Mouse (Mus musculus) liver, embryonic 15.5 days (tissue): ENCODE measurements around the gene Hspb2. TPM values are rescaled to one million over a fixed set of nuclear protein-coding genes. Genes with fewer than 3 reads are reported as not detected.

ENCODE experiments used
- ATAC-seq: fragments of 200-750 bp; cut with Nextera tagmentation; 2 replicates; pipeline ENCODE4 v1.8.0; 2017; ENCODE audit warnings: moderate number of reproducible peaks, mild to moderate bottlenecking, moderate library complexity; ENCODE audit not compliant: insufficient read depth
- H3K27ac ChIP-seq: fragments of 300-500 bp; sonication (generic); replicated peaks from 2 replicates; pipeline ENCODE4 v1.5.1; 2015; ENCODE audit warnings: mild to moderate bottlenecking, inconsistent platforms
- H3K27me3 ChIP-seq: fragments of 300-500 bp; sonication (generic); 2 replicates; pipeline ENCODE4 v1.6.1; 2015; ENCODE audit warnings: mild to moderate bottlenecking, inconsistent platforms
- H3K36me3 ChIP-seq: fragments of 300-500 bp; sonication (generic); replicated peaks from 2 replicates; pipeline ENCODE4 v1.6.1; 2015; ENCODE audit warnings: moderate library complexity, mild to moderate bottlenecking, inconsistent platforms
- H3K4me1 ChIP-seq: fragments of 300-500 bp; sonication (generic); replicated peaks from 2 replicates; pipeline ENCODE4 v1.6.1; 2015; ENCODE audit warnings: inconsistent platforms
- H3K4me2 ChIP-seq: fragments of 300-500 bp; sonication (generic); 2 replicates; pipeline ENCODE4 v1.6.1; 2015; ENCODE audit warnings: moderate library complexity, mild to moderate bottlenecking, inconsistent platforms
- H3K4me3 ChIP-seq: fragments of 300-500 bp; sonication (generic); replicated peaks from 2 replicates; pipeline ENCODE4 v1.5.1; 2015; ENCODE audit warnings: mild to moderate bottlenecking, inconsistent platforms
- H3K9ac ChIP-seq: fragments of 300-500 bp; sonication (generic); 2 replicates; pipeline ENCODE4 v1.6.1; 2015; ENCODE audit warnings: moderate library complexity, mild to moderate bottlenecking, inconsistent platforms
- H3K9me3 ChIP-seq: fragments of 300-500 bp; sonication (generic); replicated peaks from 2 replicates; pipeline ENCODE4 v1.6.1; 2016; ENCODE audit warnings: inconsistent platforms
- WGBS: fragments of 180-500 bp; shearing (Covaris S2); methylation state at CpG from one replicate; pipeline ENCODE4 v1.1.7; 2015; ENCODE audit warnings: mixed read lengths; ENCODE audit not compliant: insufficient replicate concordance; 5-methylcytosine and 5-hydroxymethylcytosine counted together
- polyA plus RNA-seq: library from polyadenylated mRNA; unstranded; fragments of >200 nt; fragmentation: Nextera tagmentation; extraction: Ambion mirVana; gene quantifications from 2 replicates; pipeline ENCODE4 v1.2.1, GENCODE M21; 2015

The Hspb2 gene
- polyA plus RNA-seq, 1 experiment from 2014 or later, result 3.5 TPM

GRCm38 (mm10) chr9:50770011-50770410 lies 17.9 kb upstream of the Hspb2 start:
- ATAC-seq, result no peak
- WGBS, result 73% methylated on average over 2 of the region's 2 CpGs
- no peak overlapping the region for H3K9ac ChIP-seq
- no peak overlapping the region for H3K4me2 ChIP-seq
- H3K27me3 ChIP-seq, result no peaks in the 10 kb centered on the region
- H3K4me3 ChIP-seq, result no peak overlapping the region
- peaks cover 12% of the 10 kb centered on the region for H3K36me3 ChIP-seq
- peaks cover 51% of the 10 kb centered on the region for H3K4me1 ChIP-seq
- peak overlapping the region; percentile 19; the same call in 1 of the 2 replicates for H3K27ac ChIP-seq
- no peaks in the 10 kb centered on the region for H3K9me3 ChIP-seq

DNA sequence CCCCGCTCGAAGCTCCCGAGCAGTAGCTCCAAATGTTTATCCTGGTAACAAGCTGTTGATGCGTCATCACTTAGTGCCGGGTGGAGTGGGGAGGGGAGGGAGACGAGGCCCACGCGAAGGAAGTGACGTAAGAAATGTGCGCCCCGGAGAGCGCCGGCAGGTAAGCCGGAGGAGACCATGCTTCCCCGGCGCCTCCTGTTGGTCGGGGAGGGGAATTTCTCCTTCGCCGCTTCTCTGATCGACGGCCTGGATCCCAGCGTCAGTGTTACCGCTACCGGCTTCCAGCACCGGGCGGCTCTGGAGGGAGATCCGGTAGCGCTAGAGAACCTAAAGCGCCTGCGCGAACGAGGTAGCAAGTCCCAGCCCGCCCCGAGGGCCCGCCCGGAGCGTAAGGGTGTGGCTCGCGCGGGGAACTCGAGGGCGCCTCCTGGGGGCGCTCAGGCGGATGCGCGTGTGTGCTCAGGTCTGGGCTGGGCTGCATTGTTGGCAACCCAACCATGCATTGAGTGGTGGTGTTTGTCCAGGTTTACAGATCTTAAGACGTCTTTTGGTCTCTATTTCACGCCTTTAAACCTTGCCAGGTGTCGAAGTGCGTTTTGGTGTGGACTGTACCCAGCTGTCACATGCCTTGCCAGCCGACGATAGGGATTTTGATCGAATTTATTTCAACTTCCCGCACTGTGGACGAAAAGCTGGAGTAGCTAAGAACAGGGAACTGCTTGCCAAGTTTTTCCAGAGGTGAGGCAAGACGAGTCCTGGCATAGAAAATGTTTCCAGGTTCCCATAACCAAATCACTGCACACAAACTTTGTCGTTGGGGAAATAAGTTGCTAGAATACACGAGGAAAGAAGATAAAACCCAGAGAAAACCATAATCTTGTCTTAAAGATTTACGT lies 16.2 kb upstream of the Hspb2 start, which contains the start of gene Fdxacb1:
TSS of gene Fdxacb1 (plus strand) at position 130 of the 896 bp plus-strand sequence.
- Histone ChIP-seq H3K9ac (peak within 1 kb of the TSS; percentile 78), H3K9me3 (no peaks in the 10 kb centered on the region), H3K4me2 (peak within 1 kb of the TSS; percentile 85), H3K4me3 (peak within 1 kb of the TSS; percentile 83), H3K27me3 (no peaks in the 10 kb centered on the region), H3K27ac (peak within 1 kb of the TSS; percentile 96), H3K36me3 (peaks cover 12% of the 10 kb centered on the region), H3K4me1 (peaks cover 35% of the 10 kb centered on the region)
- ATAC-seq, result peak; percentile 97
- WGBS, result 3% methylated on average over 59 of the region's 59 CpGs

- Histone ChIP-seq H3K4me3 (peak overlapping the region; percentile 83), H3K27ac (peak overlapping the region; percentile 96), H3K4me1 (peaks cover 28% of the 10 kb centered on the region), H3K4me2 (peak overlapping the region; percentile 85), H3K36me3 (peaks cover 10% of the 10 kb centered on the region), H3K27me3 (no peaks in the 10 kb centered on the region), H3K9me3 (no peaks in the 10 kb centered on the region), H3K9ac (peak overlapping the region; percentile 78)
- peak; percentile 9 for ATAC-seq
- 5% methylated on average over 17 of the region's 17 CpGs for WGBS
Measured at GRCm38 (mm10) chr9:50767531-50768106, 15.5 kb upstream of the Hspb2 start.

DNA sequence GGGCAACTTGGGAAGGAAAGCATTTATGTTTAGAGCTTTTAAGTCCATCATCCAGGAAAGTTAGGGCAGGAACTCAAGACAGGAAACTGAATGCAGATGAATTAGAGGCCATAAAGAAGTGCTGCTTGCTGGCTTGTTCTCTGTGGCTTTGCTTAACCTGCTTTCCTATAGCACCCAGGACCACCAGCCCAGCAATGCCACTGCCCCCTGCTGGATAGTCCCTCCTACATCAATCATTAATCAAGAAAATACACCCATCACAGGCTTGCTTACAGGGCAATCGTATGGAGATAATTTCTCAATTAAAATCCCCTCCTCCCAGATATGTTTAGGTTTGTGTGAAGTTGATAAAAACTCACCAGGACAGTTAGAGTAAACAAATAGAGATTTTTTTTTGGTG lies 11.2 kb upstream of the Hspb2 start:
- no peaks in the 10 kb centered on the region for H3K36me3 ChIP-seq
- no peaks in the 10 kb centered on the region for H3K9me3 ChIP-seq
- 0 out of 2 replicates have a peak, but pooled peaks cover 5% of the 10 kb centered on the region for H3K27me3 ChIP-seq
- no peak overlapping the region for H3K27ac ChIP-seq
- no peak for ATAC-seq
- WGBS, result 61% methylated on average over 1 of the region's 1 CpGs
- H3K4me2 ChIP-seq, result no peak overlapping the region
- peaks cover 8% of the 10 kb centered on the region; the same call in 1 of the 2 replicates for H3K4me1 ChIP-seq
- H3K4me3 ChIP-seq, result no peak overlapping the region
- H3K9ac ChIP-seq, result no peak overlapping the region

GRCm38 (mm10) chr9:50761520-50762243 lies 9.5 kb upstream of the Hspb2 start:
- Histone ChIP-seq H3K4me3 (no peak overlapping the region), H3K9me3 (no peaks in the 10 kb centered on the region), H3K4me1 (peaks cover 1% of the 10 kb centered on the region; the same call in 1 of the 2 replicates), H3K4me2 (no peak overlapping the region), H3K27me3 (0 out of 2 replicates have a peak, but pooled peaks cover 5% of the 10 kb centered on the region), H3K36me3 (no peaks in the 10 kb centered on the region), H3K27ac (no peak overlapping the region), H3K9ac (no peak overlapping the region)
- ATAC-seq, result no peak
- WGBS, result 54% methylated on average over 6 of the region's 6 CpGs

DNA sequence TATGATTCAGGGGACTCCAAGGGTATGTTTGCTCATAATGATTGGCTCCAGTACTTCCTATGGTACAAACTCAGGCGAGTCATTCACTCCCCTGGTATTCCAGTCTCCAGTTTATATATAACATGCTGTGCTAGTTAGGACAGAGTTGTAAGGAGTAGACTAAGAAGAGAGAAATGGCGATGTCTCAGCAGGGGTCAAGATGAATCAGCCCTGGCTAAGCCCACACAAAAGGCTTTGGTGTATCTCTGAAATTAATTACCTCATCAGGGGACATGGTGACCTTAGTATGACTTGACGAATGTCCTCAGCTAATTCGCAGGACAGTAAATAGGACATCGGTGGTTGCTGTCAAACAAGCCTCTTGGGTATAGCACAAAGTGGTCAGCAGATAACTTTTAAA lies 4.6 kb upstream of the Hspb2 start:
- ATAC-seq, result no peak
- no peak overlapping the region for H3K4me2 ChIP-seq
- H3K9ac ChIP-seq, result no peak overlapping the region
- no peak overlapping the region for H3K27ac ChIP-seq
- H3K9me3 ChIP-seq, result no peaks in the 10 kb centered on the region
- no peaks in the 10 kb centered on the region for H3K4me1 ChIP-seq
- no peak overlapping the region for H3K4me3 ChIP-seq
- peaks cover 5% of the 10 kb centered on the region; the same call in 1 of the 2 replicates for H3K27me3 ChIP-seq
- WGBS, result 56% methylated on average over 5 of the region's 5 CpGs
- no peaks in the 10 kb centered on the region for H3K36me3 ChIP-seq

GRCm38 (mm10) chr9:50753947-50754346 lies 1.8 kb upstream of the Hspb2 start:
- no peak for ATAC-seq
- Histone ChIP-seq H3K4me2 (no peak overlapping the region), H3K36me3 (no peaks in the 10 kb centered on the region), H3K4me3 (no peak overlapping the region), H3K9me3 (no peaks in the 10 kb centered on the region), H3K27ac (no peak overlapping the region), H3K9ac (no peak overlapping the region), H3K4me1 (no peaks in the 10 kb centered on the region), H3K27me3 (peaks cover 10% of the 10 kb centered on the region; the same call in 1 of the 2 replicates)
- 43% methylated on average over 7 of the region's 7 CpGs for WGBS

GRCm38 (mm10) chr9:50752784-50753615 lies 846 bp upstream of the Hspb2 start:
- H3K4me3 ChIP-seq, result no peak overlapping the region
- no peak overlapping the region for H3K9ac ChIP-seq
- WGBS, result 63% methylated on average over 17 of the region's 17 CpGs
- no peak overlapping the region for H3K27ac ChIP-seq
- no peak for ATAC-seq
- H3K36me3 ChIP-seq, result no peaks in the 10 kb centered on the region
- H3K4me2 ChIP-seq, result no peak overlapping the region
- no peaks in the 10 kb centered on the region for H3K4me1 ChIP-seq
- H3K9me3 ChIP-seq, result no peaks in the 10 kb centered on the region
- peaks cover 6% of the 10 kb centered on the region; the same call in 1 of the 2 replicates for H3K27me3 ChIP-seq

- Histone ChIP-seq H3K36me3 (no peaks in the 10 kb centered on the region), H3K4me3 (no peak within 1 kb of the TSS), H3K9me3 (no peaks in the 10 kb centered on the region), H3K9ac (no peak within 1 kb of the TSS), H3K4me2 (no peak within 1 kb of the TSS), H3K4me1 (no peaks in the 10 kb centered on the region), H3K27ac (no peak within 1 kb of the TSS), H3K27me3 (peaks cover 12% of the 10 kb centered on the region; the same call in 1 of the 2 replicates)
- 64% methylated on average over 22 of the region's 22 CpGs for WGBS
- ATAC-seq, result no peak
Measured at GRCm38 (mm10) chr9:50751323-50751722, 831 bp downstream of the Hspb2 start, which contains the start of gene Cryab. Gene Cryab (plus strand): TSS chr9:50751325.

DNA sequence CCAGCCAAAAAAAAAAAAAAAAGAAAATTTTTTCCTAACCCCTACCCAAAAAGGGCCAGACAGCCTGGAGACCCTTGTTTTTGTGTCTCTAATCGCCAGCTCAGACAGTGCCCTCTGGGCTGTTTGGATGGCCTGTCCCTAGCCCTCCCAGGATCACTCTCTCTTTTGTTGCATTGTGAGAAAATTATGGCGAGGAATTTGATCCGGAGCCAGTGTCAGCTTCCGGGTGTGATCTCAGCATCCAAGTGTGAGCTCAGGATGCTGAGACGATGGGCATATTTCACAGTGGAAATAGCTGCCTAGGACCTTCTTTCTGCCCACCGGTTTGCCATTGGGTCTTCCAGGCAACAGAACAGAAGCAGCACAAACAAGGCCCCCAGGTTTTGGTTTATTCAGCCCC lies 1.4 kb downstream of the Hspb2 start:
- no peaks in the 10 kb centered on the region for H3K4me1 ChIP-seq
- peaks cover 18% of the 10 kb centered on the region for H3K27me3 ChIP-seq
- no peak overlapping the region for H3K4me3 ChIP-seq
- no peaks in the 10 kb centered on the region for H3K9me3 ChIP-seq
- H3K9ac ChIP-seq, result no peak overlapping the region
- H3K36me3 ChIP-seq, result no peaks in the 10 kb centered on the region
- no peak overlapping the region for H3K27ac ChIP-seq
- ATAC-seq, result no peak
- no peak overlapping the region for H3K4me2 ChIP-seq
- 69% methylated on average over 6 of the region's 6 CpGs for WGBS
